Mouse (Mus musculus) layer of hippocampus, adult 8-10 months (tissue): ENCODE data around the gene Myrip. TPM values are rescaled to one million over a fixed set of nuclear protein-coding genes. Genes with fewer than 3 reads are reported as not detected.

Experiments used
- total RNA-seq, 4 experiments: library from RNA; stranded (reverse); gene quantifications; 2 replicates each; pipeline ENCODE4 v1.2.4; 2022

The Myrip gene
- total RNA-seq, 4 experiments from 2014 or later: 45.8 to 63.9 (median 55.6) TPM

Other genes starting within 250 kb of the Myrip start
- gene Cx3cr1, start 231.6 kb upstream of the Myrip start, total RNA-seq: 100 to 1,000 TPM in 2 of 4 experiments, 10 to 100 TPM in 2; 28.2 to 108 (median 66.4) TPM
- not detected for gene Ccr8, start 209.4 kb upstream of the Myrip start, total RNA-seq
- 10 to 100 TPM; 23.5 to 31.8 (median 26.7) TPM for gene Slc25a38, start 191.1 kb upstream of the Myrip start, total RNA-seq
- 100 to 1,000 TPM; 400 to 515 (median 436) TPM for gene Rpsa, start 173.8 kb upstream of the Myrip start, total RNA-seq
- 100 to 1,000 TPM; 395 to 477 (median 422) TPM for gene Mobp, start 151.8 kb upstream of the Myrip start, total RNA-seq
- 100 to 1,000 TPM; 173 to 207 (median 189) TPM for gene Eif1b, start 190.7 kb downstream of the Myrip start, total RNA-seq
- gene Entpd3, start 238.3 kb downstream of the Myrip start, total RNA-seq: 1 to 10 TPM; 7.1 to 9.9 (median 8.4) TPM